Mouse (Mus musculus): ENCODE results near the gene Evl.

The Evl gene

DNA sequence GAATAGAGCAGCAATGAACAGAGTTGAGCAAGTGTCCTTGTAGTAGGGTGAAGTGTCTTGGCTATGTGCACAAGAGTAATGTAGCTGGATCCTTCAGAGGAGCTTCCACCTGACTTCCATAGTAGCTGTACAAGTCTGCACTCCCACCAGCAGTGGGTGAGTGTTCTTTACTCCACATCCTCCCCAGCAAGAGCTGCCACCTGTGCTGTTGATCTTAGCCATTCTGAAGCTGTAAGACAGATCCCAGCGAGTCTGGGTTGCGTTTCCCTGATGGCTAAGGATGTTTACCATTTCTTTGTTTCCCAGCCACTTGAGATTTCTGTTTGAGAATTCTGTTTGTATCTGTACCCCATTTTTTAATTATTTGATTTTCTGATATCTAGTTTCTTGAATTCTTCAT is 35.6 kb downstream of the Evl start:
- no peak for DNase-seq (ENCODE audit: low spot score)

DNA sequence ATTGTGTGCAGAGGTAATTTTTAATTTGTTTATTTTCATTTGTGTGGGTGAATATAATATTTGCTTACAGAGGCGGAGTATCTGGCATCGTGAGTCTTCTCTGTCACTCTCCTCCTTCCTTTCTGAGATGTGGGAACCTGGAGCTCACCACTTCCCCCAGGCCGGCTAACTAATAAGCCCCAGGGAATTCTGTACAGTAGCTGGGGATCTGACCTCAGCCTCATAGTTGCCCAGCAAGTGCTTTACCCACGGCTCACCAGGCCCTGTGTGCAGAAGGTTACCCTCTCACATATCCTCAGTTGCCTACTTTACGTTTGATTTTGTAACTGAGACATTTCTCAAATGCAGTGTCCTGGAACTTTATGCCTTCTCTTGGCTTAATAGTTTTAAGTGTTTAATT is 37.1 kb downstream of the Evl start:
- DNase-seq (ENCODE audit: low spot score): no peak

DNA sequence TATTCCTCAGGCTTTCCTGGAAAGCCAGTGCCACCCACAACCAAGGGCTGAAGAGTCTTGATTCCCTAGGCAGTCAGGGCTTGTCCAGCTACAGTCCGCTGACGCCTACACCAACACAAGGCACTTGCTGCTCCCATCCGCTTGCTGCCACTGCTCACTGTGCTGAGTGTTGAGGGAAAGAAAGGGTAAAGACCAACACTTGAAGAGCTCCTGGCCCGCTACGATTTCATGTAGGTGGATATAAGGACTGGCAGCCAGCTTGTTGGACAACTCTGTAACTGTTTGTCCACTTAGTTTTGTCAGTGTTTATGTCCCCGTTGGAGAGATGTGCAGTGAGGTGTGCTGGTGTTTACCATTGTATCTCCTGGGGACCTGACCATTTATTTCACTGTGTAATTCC is 38.3 kb downstream of the Evl start:
- no peak for DNase-seq (ENCODE audit: low spot score)

DNA sequence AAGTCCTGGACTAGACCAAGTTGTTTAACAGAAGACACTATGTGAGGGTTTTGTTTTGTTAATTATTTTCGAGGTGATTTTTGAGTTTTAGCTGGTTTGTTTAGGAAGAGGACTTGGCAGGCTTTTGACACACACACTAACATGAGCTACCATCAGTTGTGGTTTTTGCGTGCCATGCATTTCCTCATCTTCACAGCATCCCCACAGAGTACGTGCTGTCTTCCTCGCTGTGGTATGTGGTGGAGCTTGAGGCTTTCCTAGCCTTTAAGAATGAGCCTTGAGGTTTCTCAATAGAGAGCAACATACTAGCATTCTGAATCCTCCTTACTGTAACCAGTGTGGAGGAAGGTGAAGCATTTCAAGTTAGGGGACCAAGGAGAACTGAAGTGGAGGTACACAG is 46.3 kb downstream of the Evl start:
- no peak for DNase-seq (ENCODE audit: low spot score)

DNA sequence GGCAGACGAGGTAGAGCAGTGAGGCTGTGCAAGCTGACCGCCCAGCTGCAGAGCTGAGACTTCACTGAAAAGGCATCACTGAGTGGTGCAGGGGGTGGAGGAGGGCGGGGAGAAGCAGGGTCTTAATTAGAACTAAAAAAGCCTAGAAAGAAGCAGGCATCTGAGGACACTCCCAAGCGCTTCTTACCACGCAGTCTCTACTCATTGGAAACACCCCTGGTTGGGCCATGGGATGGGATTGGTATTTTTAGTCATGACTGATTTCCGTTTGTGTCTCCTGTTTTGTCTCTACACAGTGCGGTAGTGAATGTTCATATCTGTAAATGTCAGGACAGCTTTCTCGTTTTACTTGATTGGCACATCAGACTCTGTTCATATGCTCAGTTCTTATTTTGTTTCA is 46.8 kb downstream of the Evl start:
- no peak for DNase-seq (ENCODE audit: low spot score)

DNA sequence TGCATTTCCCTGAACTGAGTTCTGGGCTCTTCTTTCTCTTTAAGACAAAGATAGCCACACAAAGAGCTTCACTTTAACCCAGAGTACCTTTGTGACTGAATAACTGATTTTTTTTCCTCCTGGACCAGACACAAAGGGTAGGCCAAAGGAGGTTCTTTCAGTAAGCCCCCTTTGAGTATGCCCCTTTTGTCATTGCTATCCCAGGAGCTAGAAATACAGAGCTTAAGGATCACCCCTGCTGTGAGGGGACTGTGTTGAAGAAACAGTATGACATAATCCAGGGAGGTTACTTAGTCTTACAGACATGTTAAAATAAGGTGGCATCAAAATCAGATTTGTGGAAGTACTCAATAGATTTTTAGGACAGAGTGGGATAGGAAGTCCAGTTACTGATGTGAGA is 50.0 kb downstream of the Evl start:
- DNase-seq (ENCODE audit: low spot score): peak; percentile 26

DNA sequence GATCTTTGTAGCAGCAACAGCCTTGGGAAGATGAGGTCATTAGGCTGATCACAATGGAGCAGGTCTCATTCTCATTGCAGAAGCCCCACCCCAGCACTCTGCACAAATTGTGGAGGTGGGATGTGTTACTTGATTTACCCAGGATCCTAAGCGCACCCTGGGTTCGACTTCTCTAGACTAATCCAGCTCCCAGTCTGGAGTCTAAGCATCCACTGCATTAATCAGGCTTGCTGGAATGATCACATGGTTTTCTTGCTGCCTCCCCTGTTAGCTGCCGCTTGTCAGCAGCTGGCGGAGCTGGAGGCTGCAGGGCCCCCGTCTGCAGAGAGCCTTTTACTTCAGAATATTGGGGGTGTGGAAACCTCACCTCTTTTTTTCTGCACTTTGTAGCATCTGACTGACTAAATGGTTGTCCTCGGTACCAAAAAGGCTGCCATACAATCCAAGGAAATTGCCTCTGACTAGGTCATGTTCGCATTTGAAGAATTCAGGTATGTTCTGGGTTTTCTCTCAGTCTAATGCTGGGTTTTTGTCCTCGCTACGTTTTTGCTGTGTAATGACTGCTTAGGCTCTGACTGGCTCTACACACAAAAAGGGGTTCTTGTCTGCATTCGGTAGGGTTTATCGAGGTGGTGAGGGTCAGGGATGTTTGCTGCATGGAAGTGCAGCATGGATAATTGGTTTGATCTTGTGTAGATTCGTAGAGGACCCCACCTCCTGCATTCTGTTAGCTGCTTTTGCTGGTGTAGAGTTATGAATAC is 51.2 kb downstream of the Evl start:
- DNase-seq (ENCODE audit: low spot score): peak; percentile 55

DNA sequence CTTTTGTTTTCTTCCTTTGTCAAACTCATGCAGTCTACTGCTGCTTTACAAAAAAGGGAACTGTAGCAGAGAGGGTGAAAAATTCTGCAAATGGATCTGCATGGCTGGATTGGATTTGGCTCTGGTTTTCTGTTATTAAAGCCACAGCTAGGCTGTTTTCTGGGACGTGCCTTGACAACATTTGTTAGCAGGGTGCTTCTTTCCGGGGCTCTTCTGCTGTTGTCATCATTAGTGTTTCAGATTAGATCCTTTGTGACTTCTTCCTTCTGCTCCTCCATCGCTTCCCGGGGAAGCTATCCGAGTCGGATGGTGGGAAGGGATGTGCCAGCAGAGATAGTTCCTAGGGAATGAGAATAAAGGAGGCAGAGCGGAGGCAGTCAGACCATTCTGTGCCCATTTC is 51.8 kb downstream of the Evl start:
- no peak for DNase-seq (ENCODE audit: low spot score)

DNA sequence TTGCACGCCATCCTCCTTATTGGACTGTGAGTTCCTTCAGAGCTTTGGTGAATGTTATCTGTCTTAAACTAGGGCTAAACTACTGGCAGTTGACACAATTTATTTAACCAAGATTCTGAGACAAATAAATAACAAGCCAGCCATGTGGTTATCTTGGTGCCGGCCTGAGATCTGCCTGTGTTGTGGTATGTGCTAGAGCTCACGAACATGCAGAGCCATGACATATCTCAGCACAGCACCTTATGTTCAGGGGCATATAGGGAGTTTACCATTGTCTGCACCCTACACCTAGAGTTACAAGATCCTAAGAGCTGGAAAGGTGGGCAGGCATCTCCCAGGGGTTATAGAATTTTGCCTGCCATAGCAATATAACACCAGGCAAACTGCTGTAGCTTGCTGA is 54.9 kb downstream of the Evl start:
- no peak for DNase-seq (ENCODE audit: low spot score)

DNA sequence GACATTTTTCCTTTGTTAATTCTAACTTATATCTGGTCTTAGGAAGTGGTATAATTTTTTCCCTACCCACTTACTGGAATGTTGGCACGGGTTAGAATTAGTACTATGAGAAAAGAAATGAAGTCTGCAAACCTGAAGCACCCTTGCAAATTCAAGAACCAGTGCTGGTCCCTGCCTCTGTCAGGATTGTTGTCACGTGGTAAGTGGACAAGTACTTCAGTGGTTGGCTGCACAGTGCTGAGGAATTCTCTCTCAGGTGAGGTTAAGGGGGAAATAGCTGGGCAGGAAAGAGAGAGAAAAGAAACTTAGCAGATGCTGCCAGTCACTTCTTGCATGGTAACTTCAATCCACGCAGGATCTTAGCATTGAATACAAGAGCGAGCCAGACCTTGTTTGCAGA is 55.7 kb downstream of the Evl start:
- no peak for DNase-seq (ENCODE audit: low spot score)

DNA sequence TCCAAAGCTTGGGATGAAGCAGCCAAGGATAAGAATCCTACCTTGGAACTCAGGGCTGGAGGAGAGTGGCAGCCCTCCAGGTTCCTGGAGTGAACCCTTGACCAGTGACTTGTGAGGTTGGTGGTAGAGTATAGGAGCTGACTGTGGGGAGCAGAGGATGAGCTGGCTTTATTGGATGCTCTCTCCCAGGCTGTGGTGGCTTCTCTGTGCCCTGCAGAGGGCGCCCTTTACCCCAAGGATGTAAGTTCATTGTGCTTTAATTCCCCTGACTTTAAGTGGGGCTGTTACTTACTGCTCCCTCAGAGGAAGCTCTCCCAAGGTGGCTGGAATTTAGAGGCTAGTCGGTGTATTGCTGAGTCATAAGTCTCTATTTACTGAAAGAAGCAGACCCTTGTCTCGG is 58.6 kb downstream of the Evl start:
- peak; percentile 32 for DNase-seq (ENCODE audit: low spot score)

DNA sequence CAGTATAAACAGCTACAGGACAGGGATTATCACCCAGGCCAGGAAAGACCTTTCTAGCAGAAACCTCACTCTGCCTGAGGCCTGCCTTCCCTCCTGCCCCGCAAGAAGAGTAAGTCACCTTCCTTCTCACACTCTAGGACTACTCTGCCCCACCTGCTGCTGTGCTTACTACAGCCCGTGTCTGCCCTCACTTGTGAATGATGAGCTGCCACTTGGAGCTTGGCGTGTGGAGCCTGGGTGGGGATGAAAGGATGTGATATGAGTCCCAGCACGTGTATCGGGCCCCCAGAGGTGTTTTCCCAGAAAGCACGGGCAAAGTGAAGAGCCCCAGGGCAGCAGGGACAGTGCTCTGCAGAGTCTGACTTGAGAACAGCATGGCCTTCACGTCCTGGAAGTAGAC is 63.0 kb downstream of the Evl start:
- no peak for DNase-seq (ENCODE audit: low spot score)

DNA sequence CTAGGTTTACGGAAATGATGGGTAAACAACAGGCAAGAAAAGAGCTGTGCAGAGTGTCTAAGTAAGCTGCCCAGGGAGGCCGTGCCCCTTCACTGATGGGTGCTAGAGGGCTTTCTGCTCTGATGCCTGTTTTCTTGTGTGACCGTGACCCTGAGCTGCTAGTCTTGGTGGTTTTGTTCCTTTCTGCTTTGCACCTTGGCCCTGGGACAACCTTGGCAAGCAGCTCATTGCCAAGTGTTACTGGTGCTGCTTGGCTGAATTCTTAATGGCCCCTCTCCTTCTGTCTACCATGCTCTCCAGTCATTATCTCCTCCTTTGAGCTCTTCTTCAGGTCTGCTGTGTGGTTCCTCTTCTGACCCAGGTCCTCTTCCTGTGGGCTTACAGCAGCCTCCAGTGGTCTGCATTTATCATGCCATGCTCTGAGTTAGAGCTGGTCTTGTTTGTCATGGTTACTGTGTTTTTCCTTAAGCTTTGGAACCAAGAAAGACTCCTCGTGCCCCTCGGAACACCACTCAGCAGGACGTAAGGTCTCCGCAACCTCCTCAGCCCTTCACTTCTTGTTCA is 65.4 kb downstream of the Evl start:
- no peak for DNase-seq (ENCODE audit: low spot score)

DNA sequence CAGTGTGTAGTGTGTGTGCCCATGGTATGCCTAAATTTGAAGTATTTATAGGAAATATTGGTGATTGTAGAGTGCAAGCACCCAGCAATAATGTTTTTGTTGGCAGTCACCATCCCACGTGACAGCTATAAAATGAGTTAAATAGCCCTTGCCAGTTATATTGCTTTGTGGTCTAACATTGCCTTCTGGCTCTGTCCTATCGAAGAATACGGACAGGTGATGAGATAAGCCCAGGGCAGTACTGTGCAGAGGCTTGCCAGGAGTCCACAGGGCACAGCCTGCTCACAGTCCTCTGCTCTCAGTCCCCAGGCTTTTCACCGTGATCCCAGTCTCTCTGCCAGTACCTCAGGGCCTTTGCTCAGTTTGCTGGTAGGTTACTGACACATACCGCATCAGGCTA is 67.9 kb downstream of the Evl start:
- no peak for DNase-seq (ENCODE audit: low spot score)

DNA sequence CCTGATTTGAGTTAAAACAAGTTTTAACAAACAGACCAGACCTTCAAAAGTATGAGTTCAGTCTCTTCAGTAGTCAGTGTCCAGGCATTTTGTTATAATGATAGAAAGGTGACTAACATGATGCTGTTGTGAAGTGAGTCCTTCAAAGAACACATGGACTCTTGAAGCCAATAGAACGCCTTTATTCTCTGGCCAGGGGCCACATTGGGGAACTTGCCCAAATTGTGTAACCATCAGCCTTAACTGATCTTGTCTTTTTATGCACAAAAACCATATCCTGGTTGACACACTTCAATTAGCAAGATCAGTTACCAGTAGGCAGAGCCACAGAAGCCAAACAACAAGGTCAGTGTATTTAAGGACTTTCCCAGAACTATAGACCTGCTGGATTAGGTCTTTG is 75.0 kb downstream of the Evl start:
- DNase-seq (ENCODE audit: low spot score): no peak

DNA sequence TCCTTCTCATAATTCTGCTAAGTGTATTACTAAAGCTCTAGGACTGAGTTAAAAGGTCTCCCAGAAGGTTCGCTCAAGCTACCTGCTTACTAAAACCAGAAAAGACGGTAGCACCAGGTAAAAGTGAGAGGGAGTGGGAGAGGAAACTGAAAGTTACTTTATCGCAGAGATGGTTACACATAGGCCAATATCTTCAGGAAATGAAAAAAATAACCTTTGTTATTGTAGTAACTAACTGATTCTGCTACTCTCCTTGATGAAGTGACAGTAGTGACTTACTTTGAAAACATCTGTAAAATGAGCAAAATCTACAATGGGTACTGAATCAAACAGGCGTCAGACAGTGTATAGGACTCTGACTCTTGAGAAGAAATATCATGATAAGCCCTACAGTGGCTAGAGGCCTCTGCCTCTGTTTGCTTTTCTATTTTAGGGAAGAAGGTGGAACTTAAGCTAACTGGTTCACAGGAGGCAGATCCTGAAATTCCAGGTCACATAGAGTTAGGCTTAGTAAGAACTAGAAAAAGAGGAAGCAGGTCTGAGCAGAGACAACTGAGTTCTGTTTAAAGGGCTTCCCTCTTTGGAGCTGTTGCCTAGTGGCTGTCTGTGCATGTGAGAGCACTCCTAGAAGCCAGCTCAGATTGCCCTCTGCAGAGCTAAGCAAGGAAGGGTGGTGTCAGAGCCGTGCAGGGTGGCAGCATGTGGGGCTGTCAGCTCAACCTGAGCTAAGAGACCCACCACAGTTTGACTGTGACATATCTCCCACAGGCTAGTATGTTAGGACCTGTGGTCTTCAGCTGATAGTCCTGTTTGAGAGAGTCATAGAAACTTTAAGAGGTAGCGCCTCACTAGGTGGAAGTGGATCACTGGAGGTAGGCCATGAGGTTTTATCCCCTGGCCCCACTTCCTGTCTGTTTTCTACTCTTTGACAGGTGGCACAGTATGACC is 76.5 kb downstream of the Evl start:
- DNase-seq (ENCODE audit: low spot score): no peak

DNA sequence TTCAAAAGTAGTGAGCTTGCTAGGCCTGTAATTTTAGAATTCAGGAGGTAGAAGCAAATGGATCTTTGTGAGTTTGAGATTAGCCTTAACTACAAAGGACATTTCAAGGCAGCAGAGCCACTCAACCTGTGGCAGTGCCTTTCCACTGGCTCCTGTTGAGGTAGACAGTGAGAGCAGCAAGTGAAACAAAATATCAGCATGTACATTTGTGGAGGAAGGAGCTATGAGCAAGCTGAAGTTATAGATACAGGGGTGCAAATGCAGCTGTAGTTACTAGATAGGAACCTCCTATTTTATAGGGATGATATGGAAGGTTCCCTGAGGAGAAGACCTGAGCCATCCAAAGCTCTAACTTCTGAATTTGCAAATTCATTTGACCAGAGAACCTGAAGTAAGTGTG is 78.0 kb downstream of the Evl start:
- no peak for DNase-seq (ENCODE audit: low spot score)

DNA sequence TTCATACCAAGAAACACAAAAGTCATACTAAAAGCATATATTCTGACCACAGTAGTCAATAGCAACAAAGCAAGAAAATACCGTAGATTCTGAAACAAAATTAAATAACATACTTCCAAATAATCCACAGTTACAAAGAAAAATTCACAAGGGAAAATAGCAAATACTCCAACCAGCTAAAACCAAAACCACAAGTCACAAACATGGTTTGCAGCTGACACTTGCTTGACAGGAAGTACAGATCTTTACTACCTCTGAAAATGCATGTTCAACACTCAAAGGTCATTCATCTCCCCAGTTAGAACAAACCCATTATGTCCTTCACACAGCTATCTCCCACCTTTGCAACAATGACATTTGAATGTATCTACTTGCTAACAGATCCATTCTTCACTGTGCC is 79.5 kb downstream of the Evl start:
- no peak for DNase-seq (ENCODE audit: low spot score)

DNA sequence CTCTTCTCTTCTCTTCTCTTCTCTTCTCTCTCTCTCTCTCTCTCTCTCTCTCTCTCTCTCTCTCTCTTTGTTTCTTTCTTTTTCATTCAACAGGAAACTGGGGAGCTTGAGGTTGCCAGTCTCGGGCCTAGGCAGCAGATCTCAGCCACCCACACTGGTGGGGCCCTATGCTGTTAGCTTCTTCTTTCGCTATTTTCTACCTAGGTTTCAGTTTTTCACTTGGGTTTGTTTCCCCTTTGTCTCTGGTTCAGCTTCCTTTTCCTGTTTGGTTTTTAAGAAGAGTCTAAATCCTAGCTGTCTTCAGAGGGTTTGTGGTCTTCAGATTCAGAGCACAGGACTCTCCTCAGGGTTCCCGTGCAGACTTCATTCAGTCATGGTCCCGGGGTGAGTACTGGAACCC is 81.0 kb downstream of the Evl start:
- no peak for DNase-seq (ENCODE audit: low spot score)

DNA sequence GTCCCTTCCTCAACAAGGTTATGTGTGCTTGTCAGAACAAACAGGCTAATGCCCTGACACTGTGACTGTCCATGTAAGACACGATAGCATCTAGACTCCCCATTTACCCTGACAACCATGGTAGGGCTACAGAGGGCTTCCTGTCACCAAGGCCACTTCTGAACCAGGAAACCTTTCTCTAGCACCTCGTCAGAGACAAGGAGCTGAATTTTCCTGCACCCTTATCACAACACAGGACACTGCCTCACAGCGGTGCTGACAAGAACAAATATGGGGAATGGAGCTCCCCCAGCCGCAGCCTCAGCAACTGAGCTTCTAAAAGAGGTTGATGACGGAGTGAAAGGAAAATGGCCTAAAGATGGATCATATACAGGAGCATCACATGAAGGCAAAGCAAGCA is 82.9 kb downstream of the Evl start:
- DNase-seq (ENCODE audit: low spot score): no peak

DNA sequence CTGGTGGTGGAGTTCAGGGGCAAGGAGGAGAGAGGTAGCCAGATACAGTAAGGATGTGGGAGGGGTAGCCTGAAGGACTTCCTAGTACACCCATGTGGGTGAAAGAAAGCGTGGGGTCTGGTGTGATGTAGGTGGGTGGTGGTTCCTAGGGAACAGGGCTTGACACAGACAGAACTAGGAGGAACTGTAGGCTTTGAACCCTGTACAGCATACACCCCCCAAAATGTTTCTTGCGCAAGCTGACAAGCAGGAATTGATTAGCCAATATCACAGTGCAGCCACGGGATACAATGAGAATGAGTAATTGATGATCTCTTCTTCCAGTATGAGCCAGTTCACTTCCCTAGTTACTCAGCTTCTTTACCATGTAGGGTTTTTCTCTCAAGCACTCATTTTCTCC is 84.6 kb downstream of the Evl start:
- DNase-seq (ENCODE audit: low spot score): no peak

DNA sequence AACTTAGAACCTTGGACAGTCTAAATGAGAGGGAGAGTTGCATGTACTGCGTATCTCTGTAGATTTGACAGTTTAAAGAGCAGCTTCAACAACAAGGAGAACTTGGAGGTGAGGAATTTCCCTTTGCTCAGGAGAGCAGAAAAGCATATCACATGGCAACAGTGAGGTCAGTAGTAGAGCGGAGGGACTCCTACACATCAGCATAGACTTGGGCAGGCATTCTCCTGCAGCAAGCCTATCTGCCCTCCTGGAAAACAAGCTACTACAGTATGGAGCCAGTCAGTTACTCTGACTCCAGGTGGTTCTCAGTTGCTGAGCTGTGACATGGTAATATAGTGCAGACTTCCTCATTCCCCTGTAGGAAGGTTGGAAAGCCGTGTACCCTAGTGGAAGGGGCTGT is 87.5 kb downstream of the Evl start:
- no peak for DNase-seq (ENCODE audit: low spot score)

DNA sequence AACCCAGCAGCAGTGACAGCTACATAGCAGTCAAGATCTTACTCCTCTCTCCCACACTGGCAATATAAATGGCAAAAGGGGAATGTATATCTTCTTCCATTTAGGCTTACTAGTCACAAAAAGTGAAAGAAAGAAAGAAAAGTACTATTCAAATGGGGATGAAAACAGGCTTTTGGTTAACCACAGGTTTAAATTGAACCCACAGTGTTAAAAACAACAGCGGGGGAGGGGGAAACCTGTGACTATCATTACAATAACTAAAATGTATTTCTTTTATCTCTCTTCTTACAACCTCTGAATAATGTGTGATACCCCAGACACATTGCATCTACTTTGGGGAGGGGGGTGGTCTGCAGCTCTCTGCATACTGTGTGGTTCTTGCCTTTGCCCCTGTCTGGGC is 91.7 kb downstream of the Evl start:
- no peak for DNase-seq (ENCODE audit: low spot score)

All from retina, embryonic 14.5 days (tissue).